20 mouse cellular contexts compared by ENCODE assay signal in genomic region chr1:64859826-64860225, GRCm38 (mm10).
DNase-seq lines count a peak whose midpoint lies in the region; ATAC-seq and TF ChIP-seq lines count a peak whose summit lies in the region.
"Had no signal": no experiment of that assay in that cellular context is flagged by ENCODE, and none has a peak within 500 bp of the region (broad histone marks: within the 10 kb centered on the region; RNA-seq: fewer than 3 reads in every experiment).

No protein-coding gene starts in this region.

- H3K27ac ChIP-seq in liver, adult 2 months (replicated peaks; ENCODE audit: insufficient read depth, low read depth, low read length), result no peak overlapping the region
- H3K27ac ChIP-seq in liver, embryonic 11.5 days (ENCODE audit: low read depth, low read length), result no peak overlapping the region
- H3K27ac ChIP-seq in intestine, postnatal 0 days (ENCODE audit: low read depth, low read length), result no peak overlapping the region
- no peak overlapping the region for H3K27ac ChIP-seq in stomach, postnatal 0 days (replicated peaks)
- H3K27ac ChIP-seq: embryonic facial prominence, embryonic 10.5 days; forebrain, embryonic 12.5 days; heart, embryonic 15.5 days had no signal

- H3K4me2 ChIP-seq in liver, embryonic 11.5 days, result no peak overlapping the region
- H3K4me2 ChIP-seq in intestine, postnatal 0 days (replicated peaks; ENCODE audit: low read depth), result 0 out of 2 replicates have a peak overlapping the region, but pooled peaks have one; percentile 27
- H3K4me2 ChIP-seq in stomach, postnatal 0 days (replicated peaks; ENCODE audit: low read depth), result no peak overlapping the region
- H3K4me2 ChIP-seq: forebrain, embryonic 12.5 days; heart, embryonic 15.5 days had no signal

- TF ChIP-seq CTCF in liver, adult 2 months (IDR thresholded peaks at IDR 0.05; ENCODE audit: low read depth, low read length), result no peak
- TF ChIP-seq CTCF in Patski (IDR thresholded peaks at IDR 0.05), result no peak
- no peak for TF ChIP-seq CTCF in intestine, postnatal 0 days (IDR thresholded peaks at IDR 0.05; ENCODE audit: low read depth)
- TF ChIP-seq CTCF in stomach, postnatal 0 days (IDR thresholded peaks at IDR 0.05; ENCODE audit: low read depth), result no peak

- H3K79me2 ChIP-seq in liver, adult 2 months (ENCODE audit: control insufficient read depth, insufficient read depth, low read length), result no peaks in the 10 kb centered on the region

- POLR2A ChIA-PET in Patski (lab: Charles Lee), result no interaction called here

- TF ChIP-seq POLR2A in liver, adult 2 months (IDR thresholded peaks at IDR 0.05; ENCODE audit: extremely low read depth, insufficient read depth, low read length), result no peak

- no peak overlapping the region for H3K4me3 ChIP-seq in liver, adult 2 months (ENCODE audit: insufficient read depth, low read depth, low read length)
- no peak overlapping the region for H3K4me3 ChIP-seq in liver, embryonic 11.5 days (ENCODE audit: low read depth, low read length)
- no peak overlapping the region for H3K4me3 ChIP-seq in intestine, postnatal 0 days (ENCODE audit: low read depth, low read length)
- no peak overlapping the region for H3K4me3 ChIP-seq in stomach, postnatal 0 days (ENCODE audit: low read depth, low read length)
- H3K4me3 ChIP-seq: embryonic facial prominence, embryonic 10.5 days; forebrain, embryonic 12.5 days; heart, embryonic 15.5 days had no signal

- ATAC-seq in liver, embryonic 11.5 days (replicated peaks; ENCODE audit: low FRiP score), result no peak
- peak; percentile 78 for ATAC-seq in Patski
- ATAC-seq in intestine, postnatal 0 days, result peak; percentile 60; the same call in 1 of the 2 replicates
- ATAC-seq in inflammation-experienced regulatory T-cells, adult 6 months, result no peak
- no peak for ATAC-seq in stomach, postnatal 0 days (ENCODE audit: low FRiP score, low TSS enrichment)
- ATAC-seq: hindbrain, embryonic 16.5 days; midbrain, embryonic 16.5 days had no signal

- no peak for TF ChIP-seq EP300 in stomach, postnatal 0 days (optimal IDR thresholded peaks at IDR 0.05)

- no peaks in the 10 kb centered on the region for H3K36me3 ChIP-seq in liver, adult 2 months (ENCODE audit: control insufficient read depth, insufficient read depth, low read length)
- no peaks in the 10 kb centered on the region for H3K36me3 ChIP-seq in liver, embryonic 11.5 days (ENCODE audit: control insufficient read depth, insufficient read depth, low read length)
- no peaks in the 10 kb centered on the region for H3K36me3 ChIP-seq in intestine, postnatal 0 days (ENCODE audit: control insufficient read depth, insufficient read depth)
- no peaks in the 10 kb centered on the region for H3K36me3 ChIP-seq in stomach, postnatal 0 days (ENCODE audit: control insufficient read depth, insufficient read depth, low read length)
- H3K36me3 ChIP-seq: embryonic facial prominence, embryonic 10.5 days; forebrain, embryonic 12.5 days; heart, embryonic 15.5 days had no signal

- H3K9me3 ChIP-seq in liver, embryonic 11.5 days (ENCODE audit: control insufficient read depth, low read length), result no peaks in the 10 kb centered on the region
- no peaks in the 10 kb centered on the region for H3K9me3 ChIP-seq in intestine, postnatal 0 days (ENCODE audit: control insufficient read depth)
- no peaks in the 10 kb centered on the region for H3K9me3 ChIP-seq in stomach, postnatal 0 days (ENCODE audit: control insufficient read depth, low read length)
- H3K9me3 ChIP-seq: embryonic facial prominence, embryonic 10.5 days; forebrain, embryonic 12.5 days; heart, embryonic 15.5 days had no signal

- H3K9ac ChIP-seq in liver, adult 2 months (ENCODE audit: low read depth, low read length), result no peak overlapping the region
- no peak overlapping the region for H3K9ac ChIP-seq in liver, embryonic 11.5 days (ENCODE audit: low read depth, low read length)
- no peak overlapping the region for H3K9ac ChIP-seq in intestine, postnatal 0 days (ENCODE audit: low read depth, low read length)
- no peak overlapping the region for H3K9ac ChIP-seq in stomach, postnatal 0 days (ENCODE audit: low read length)
- H3K9ac ChIP-seq: forebrain, embryonic 12.5 days; heart, embryonic 15.5 days had no signal

- H3K27me3 ChIP-seq in liver, adult 2 months (ENCODE audit: control insufficient read depth, insufficient read depth, low read length), result no peaks in the 10 kb centered on the region
- no peaks in the 10 kb centered on the region for H3K27me3 ChIP-seq in liver, embryonic 11.5 days (replicated peaks; ENCODE audit: control insufficient read depth, insufficient read depth, low read length)
- H3K27me3 ChIP-seq in Patski, result no peaks in the 10 kb centered on the region
- H3K27me3 ChIP-seq in intestine, postnatal 0 days (replicated peaks; ENCODE audit: control insufficient read depth, insufficient read depth, low read length), result no peaks in the 10 kb centered on the region
- H3K27me3 ChIP-seq in stomach, postnatal 0 days (ENCODE audit: control insufficient read depth, insufficient read depth, low read length), result no peaks in the 10 kb centered on the region
- H3K27me3 ChIP-seq: CH12.LX; forebrain, embryonic 12.5 days; heart, embryonic 15.5 days had no signal

- DNase-seq in liver, adult 2 months (ENCODE audit: extremely low read depth, low read depth, low spot score), result peak; percentile 80
- no peak for DNase-seq in liver, embryonic 11.5 days (ENCODE audit: low spot score)
- no peak for DNase-seq in Patski (ENCODE audit: low read depth, low spot score)
- DNase-seq in kidney, postnatal 14 days, result peak; percentile 42
- no peak for DNase-seq in right cerebral cortex, postnatal 4 days
- no peak for DNase-seq in stomach, postnatal 0 days (ENCODE audit: low spot score)
- DNase-seq: cerebellum, adult 18-20 months; heart, adult 18-20 months; heart, postnatal 4 days; lung, postnatal 36 days; right cerebral cortex, postnatal 14 days; thymus, adult 18-20 months had no signal

- in situ Hi-C loops in Patski (cut with MboI; ENCODE audit: low pct_unique_long_range_greater_than_20kb), result no loop called here

- 27% methylated on average over 5 of the region's 5 CpGs for WGBS in liver, adult 2 months
- WGBS in liver, embryonic 11.5 days, result 82% methylated on average over 5 of the region's 5 CpGs
- 39% methylated on average over 5 of the region's 5 CpGs for WGBS in intestine, postnatal 0 days
- 74% methylated on average over 5 of the region's 5 CpGs for WGBS in stomach, postnatal 0 days

- CTCF ChIA-PET in Patski (lab: Charles Lee), result interaction anchor here (0.5 to 2.2 kb wide), 3 partner anchors 9 to 59 kb away, joined by 3 to 10 read pairs (median 4); no protein-coding TSS in a partner anchor

- H3K4me1 ChIP-seq in liver, adult 2 months (ENCODE audit: control insufficient read depth, insufficient read depth, low read length), result no peaks in the 10 kb centered on the region
- H3K4me1 ChIP-seq in liver, embryonic 11.5 days (replicated peaks; ENCODE audit: control insufficient read depth, insufficient read depth, low read length), result no peaks in the 10 kb centered on the region
- H3K4me1 ChIP-seq in intestine, postnatal 0 days (replicated peaks; ENCODE audit: control insufficient read depth, insufficient read depth, low read length), result 0 out of 2 replicates have a peak, but pooled peaks cover 4% of the 10 kb centered on the region
- no peaks in the 10 kb centered on the region for H3K4me1 ChIP-seq in stomach, postnatal 0 days (replicated peaks; ENCODE audit: control insufficient read depth, insufficient read depth)
- H3K4me1 ChIP-seq: heart, embryonic 15.5 days had no signal

Comparison
In these comparisons a context has a peak if more than half of its experiments do, and no peak if none do; other contexts are left out.
1. DNase-seq: peak in liver, adult 2 months (single experiment) and kidney, postnatal 14 days (single experiment); none in liver, embryonic 11.5 days (single experiment), Patski (single experiment), right cerebral cortex, postnatal 4 days (single experiment) and stomach, postnatal 0 days (single experiment).
2. ATAC-seq: peak in Patski (single experiment) and intestine, postnatal 0 days (single experiment); none in liver, embryonic 11.5 days (single experiment), inflammation-experienced regulatory T-cells, adult 6 months (single experiment) and stomach, postnatal 0 days (single experiment).